Mouse (Mus musculus) lung, embryonic 14.5 days (tissue): Measurements from ENCODE around the gene Mgea5. TPM values are rescaled to one million over a fixed set of nuclear protein-coding genes. Genes with fewer than 3 reads are reported as not detected.
"Not testable (repeated sequence)": the region's sequence is repeated elsewhere in the genome, so short reads cannot be mapped to it uniquely, and the experiment has no call there.

Experiments
- ATAC-seq: fragments of 200-750 bp; cut with Nextera tagmentation; 2 replicates; pipeline ENCODE4 v1.8.0; 2017; ENCODE audit warnings: mild to moderate bottlenecking, moderate TSS enrichment, moderate library complexity; ENCODE audit not compliant: insufficient read depth
- DNase-seq: peaks from one replicate; pipeline ENCODE4 v3.0.0-alpha.2; 2015
- H3K27ac ChIP-seq: fragments of 300-500 bp; sonication (generic); 2 replicates; pipeline ENCODE4 v1.5.1; 2014; ENCODE audit warnings: low read depth, mild to moderate bottlenecking, moderate library complexity
- H3K27me3 ChIP-seq: fragments of 300-500 bp; sonication (generic); 2 replicates; pipeline ENCODE4 v1.6.1; 2014; ENCODE audit warnings: low read length, control low read depth; ENCODE audit not compliant: insufficient read depth
- H3K36me3 ChIP-seq: fragments of 300-500 bp; sonication (generic); 2 replicates; pipeline ENCODE4 v1.6.1; 2014; ENCODE audit warnings: control low read depth; ENCODE audit not compliant: insufficient read depth
- H3K4me1 ChIP-seq: fragments of 300-500 bp; sonication (generic); 2 replicates; pipeline ENCODE4 v1.6.1; 2014; ENCODE audit warnings: antibody characterized with exemption, control low read depth; ENCODE audit not compliant: insufficient read depth
- H3K4me2 ChIP-seq: fragments of 300-500 bp; sonication (generic); 2 replicates; pipeline ENCODE4 v1.6.1; 2014; ENCODE audit warnings: mild to moderate bottlenecking
- H3K4me3 ChIP-seq: fragments of 300-500 bp; sonication (generic); 2 replicates; pipeline ENCODE4 v1.5.1; 2014; ENCODE audit warnings: low read depth, low read length
- H3K9ac ChIP-seq: fragments of 300-500 bp; sonication (generic); 2 replicates; pipeline ENCODE4 v1.6.1; 2014
- H3K9me3 ChIP-seq: fragments of 300-500 bp; sonication (generic); 2 replicates; pipeline ENCODE4 v1.6.1; 2016; ENCODE audit warnings: low read depth, low read length, control low read depth
- CTCF ChIP-seq: IDR thresholded peaks from 2 replicates; pipeline ENCODE4 v1.5.1; 2016; ENCODE audit warnings: antibody characterized with exemption, low read depth
- WGBS: fragments of 180-500 bp; shearing (Covaris S2); extraction: QIAGEN DNeasy Blood & Tissue Kit; methylation state at CpG from one replicate; pipeline ENCODE4 v1.1.7; 2014; 5-methylcytosine and 5-hydroxymethylcytosine counted together
- polyA plus RNA-seq: library from polyadenylated mRNA; unstranded; fragments of >200 nt; fragmentation: Nextera tagmentation; extraction: Ambion mirVana; gene quantifications from 2 replicates; pipeline ENCODE4 v1.2.1, GENCODE M21; 2014

Mgea5 gene
- polyA plus RNA-seq, 1 experiment from 2014 or later: 61.8 TPM

DNA sequence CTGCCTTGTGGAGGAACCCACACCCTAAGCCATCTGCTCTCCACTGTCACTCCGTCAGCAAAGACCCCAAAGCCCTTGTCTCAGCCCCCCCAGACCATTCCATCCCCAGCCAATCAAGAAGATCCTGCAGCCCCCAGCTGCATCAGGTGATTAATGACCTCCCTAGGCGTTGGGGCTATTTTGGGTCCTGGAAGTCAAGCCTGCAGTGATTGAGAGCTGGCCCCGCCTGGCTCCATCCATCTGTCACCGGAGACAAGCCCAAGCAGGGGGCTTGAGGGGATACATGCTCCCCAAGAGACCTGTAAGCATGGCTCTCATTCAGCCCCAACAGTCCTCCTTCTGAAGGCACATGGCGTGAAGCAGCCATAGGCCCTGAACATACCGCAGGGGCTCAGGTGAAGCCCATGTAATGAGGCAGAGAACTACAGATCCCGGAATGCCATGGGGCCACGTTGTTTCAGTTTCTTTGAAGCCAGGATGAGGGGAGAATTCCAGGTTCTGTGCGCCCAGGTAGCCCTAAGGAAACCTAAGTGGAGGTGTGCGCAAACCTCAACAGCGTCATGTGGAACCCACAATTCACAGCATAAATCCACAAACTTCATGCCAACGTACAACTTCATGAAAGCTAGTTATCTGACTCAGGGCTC is 27.5 kb upstream of the Mgea5 start:
- H3K27me3 ChIP-seq: no peaks in the 10 kb centered on the region
- H3K36me3 ChIP-seq: no peaks in the 10 kb centered on the region
- TF ChIP-seq CTCF: no peak
- H3K9me3 ChIP-seq: no peaks in the 10 kb centered on the region
- no peak overlapping the region for H3K4me3 ChIP-seq
- WGBS: 53% methylated on average over 12 of the region's 12 CpGs
- DNase-seq (no peak), ATAC-seq (no peak)
- no peak overlapping the region for H3K9ac ChIP-seq
- peaks cover 1% of the 10 kb centered on the region; the same call in 1 of the 2 replicates for H3K4me1 ChIP-seq
- no peak overlapping the region for H3K4me2 ChIP-seq
- no peak overlapping the region for H3K27ac ChIP-seq

DNA sequence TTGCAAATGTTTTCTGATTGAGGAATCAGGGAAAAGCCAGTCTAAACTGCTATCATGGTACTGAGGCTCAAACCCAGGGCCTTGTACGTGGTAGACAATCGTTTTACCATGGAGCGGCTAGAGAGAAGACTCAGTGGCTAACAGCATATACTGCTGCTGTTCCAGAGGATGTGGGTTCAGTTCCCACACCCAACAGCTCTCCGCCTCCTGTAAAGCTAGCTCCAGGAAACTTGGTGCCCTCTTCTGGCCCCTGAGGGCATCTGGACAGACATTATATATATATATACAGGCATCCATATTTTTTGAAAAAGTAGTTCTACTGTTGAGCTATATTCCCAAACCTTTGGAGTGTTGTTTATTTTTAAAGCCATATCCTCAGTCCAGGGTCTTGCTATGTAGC is 24.1 kb upstream of the Mgea5 start:
- 86% methylated on average over 4 of the region's 4 CpGs for WGBS
- Histone ChIP-seq H3K9me3 (no peaks in the 10 kb centered on the region), H3K4me2 (no peak overlapping the region), H3K4me1 (no peaks in the 10 kb centered on the region), H3K27me3 (no peaks in the 10 kb centered on the region), H3K27ac (no peak overlapping the region), H3K4me3 (no peak overlapping the region), H3K9ac (no peak overlapping the region), H3K36me3 (no peaks in the 10 kb centered on the region)
- DNase-seq (no peak), ATAC-seq (no peak)
- no peak for TF ChIP-seq CTCF

DNA sequence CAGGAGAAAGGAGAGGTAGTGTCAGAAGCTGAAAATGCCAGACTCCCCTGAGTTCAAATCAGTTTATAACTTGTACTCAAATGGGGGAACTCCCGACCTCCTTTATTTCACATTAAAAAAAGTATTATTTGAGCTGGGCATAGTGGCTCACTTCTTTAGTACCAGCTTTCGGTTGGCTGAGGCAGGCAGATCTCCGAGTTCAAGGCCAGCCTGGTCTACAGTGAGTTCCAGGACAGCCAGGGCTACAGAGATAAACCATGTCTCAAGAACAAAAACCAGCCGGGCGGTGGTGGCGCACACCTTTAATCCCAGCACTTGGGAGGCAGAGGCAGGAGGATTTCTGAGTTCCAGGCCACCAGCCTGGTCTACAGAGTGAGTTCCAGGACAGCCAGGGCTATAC is 22.2 kb upstream of the Mgea5 start:
- 88% methylated on average over 6 of the region's 6 CpGs for WGBS
- H3K4me1 ChIP-seq, H3K9me3 ChIP-seq, H3K36me3 ChIP-seq, H3K9ac ChIP-seq, H3K4me3 ChIP-seq, H3K27me3 ChIP-seq, H3K27ac ChIP-seq, ATAC-seq, H3K4me2 ChIP-seq, DNase-seq: not testable (repeated sequence)

DNA sequence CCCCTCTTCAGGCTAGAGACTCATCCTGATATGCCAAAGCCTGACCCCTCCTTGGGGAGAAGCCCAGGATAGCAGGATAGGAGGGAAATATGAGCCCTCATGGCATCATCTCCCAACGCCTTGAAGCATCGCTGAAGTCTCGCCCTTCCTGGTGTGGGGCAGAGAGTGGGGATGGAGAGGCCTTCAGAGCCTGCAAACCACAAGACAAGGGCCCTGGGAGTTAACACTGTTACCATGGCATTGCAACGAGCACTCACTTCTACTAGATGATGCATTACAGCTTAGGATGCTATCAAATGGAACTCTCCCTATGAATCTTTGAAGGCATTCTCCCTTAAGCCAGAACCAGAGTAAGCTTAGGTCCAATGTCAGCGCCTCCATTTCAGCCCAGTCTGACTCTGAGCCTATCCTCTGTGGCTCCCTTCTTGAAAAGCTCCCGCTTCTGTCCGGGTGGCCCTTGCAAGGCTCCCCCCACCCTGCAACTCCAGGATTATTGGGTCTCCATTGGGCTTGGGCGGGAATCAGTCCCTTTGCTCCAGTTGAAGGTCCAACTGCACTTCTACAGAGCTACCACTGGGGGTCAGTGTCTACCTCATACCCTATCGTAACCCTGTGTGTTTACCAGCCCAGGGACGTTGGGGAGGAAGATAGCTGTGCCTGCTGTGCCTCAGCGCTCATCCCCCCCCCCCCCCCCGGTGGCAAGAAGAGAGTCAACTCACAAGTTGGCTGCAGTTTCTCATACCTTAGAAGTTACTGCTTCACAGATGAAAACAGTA is 21.1 kb upstream of the Mgea5 start:
- no peak for ATAC-seq

DNA sequence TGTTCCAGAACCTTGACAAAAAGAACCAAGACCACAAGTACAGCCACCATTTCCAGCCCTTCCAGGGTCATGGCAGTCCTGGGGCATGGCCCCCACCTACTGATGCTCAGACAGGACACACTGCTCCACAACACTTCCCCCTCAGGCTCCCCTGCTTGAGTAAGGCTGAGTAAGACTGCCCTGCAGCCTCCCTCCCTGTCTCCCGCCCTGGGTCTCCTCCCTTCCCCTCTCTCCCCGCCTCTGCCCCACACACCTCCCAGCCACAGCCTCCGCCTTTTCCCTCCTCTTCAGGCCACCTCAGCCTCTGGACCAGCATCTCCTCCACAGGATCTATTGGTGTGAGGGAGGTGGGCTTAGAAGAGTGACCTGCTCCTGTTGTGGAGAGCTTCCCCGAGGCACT is 19.8 kb upstream of the Mgea5 start:
- no peaks in the 10 kb centered on the region for H3K36me3 ChIP-seq
- H3K9ac ChIP-seq: no peak overlapping the region
- WGBS: 29% methylated on average over 4 of the region's 4 CpGs
- TF ChIP-seq CTCF: no peak
- no peak overlapping the region for H3K4me2 ChIP-seq
- H3K4me1 ChIP-seq: no peaks in the 10 kb centered on the region
- DNase-seq (no peak), ATAC-seq (no peak)
- H3K27ac ChIP-seq: no peak overlapping the region
- H3K4me3 ChIP-seq: no peak overlapping the region
- H3K27me3 ChIP-seq: no peaks in the 10 kb centered on the region
- H3K9me3 ChIP-seq: no peaks in the 10 kb centered on the region

More for the DNA sequence above, 21.1 kb upstream of the Mgea5 start:
- Histone ChIP-seq H3K36me3 (no peaks in the 10 kb centered on the region), H3K27ac (no peak overlapping the region), H3K4me2 (no peak overlapping the region), H3K4me3 (no peak overlapping the region), H3K9me3 (no peaks in the 10 kb centered on the region), H3K9ac (no peak overlapping the region), H3K27me3 (no peaks in the 10 kb centered on the region), H3K4me1 (no peaks in the 10 kb centered on the region)
- peak; percentile 91 for TF ChIP-seq CTCF
- peak; percentile 77 for DNase-seq
- 20% methylated on average over 12 of the region's 12 CpGs for WGBS

DNA sequence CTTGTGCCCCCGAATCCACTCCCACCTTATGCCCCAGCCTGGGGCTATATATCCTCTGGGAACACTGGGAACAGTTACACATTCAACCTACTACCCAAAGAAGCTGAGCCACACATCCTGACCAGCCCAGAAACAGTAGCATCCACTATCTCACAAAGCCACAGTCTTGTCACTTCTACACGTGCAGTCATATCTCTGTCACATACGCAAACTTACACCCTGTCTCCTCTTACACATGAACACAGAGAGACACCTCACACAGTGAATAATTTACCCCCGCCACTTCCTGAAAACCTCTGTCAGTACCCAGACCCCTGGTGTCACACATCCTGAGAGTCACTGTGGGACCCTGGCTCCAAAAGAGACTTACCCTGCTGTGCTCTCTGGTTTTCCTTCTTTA is 19.1 kb upstream of the Mgea5 start:
- 60% methylated on average over 4 of the region's 4 CpGs for WGBS
- Histone ChIP-seq H3K4me1 (no peaks in the 10 kb centered on the region), H3K4me2 (no peak overlapping the region), H3K9me3 (no peaks in the 10 kb centered on the region), H3K9ac (no peak overlapping the region), H3K27ac (no peak overlapping the region), H3K27me3 (no peaks in the 10 kb centered on the region), H3K36me3 (no peaks in the 10 kb centered on the region), H3K4me3 (no peak overlapping the region)
- DNase-seq (no peak), ATAC-seq (no peak)
- no peak for TF ChIP-seq CTCF

DNA sequence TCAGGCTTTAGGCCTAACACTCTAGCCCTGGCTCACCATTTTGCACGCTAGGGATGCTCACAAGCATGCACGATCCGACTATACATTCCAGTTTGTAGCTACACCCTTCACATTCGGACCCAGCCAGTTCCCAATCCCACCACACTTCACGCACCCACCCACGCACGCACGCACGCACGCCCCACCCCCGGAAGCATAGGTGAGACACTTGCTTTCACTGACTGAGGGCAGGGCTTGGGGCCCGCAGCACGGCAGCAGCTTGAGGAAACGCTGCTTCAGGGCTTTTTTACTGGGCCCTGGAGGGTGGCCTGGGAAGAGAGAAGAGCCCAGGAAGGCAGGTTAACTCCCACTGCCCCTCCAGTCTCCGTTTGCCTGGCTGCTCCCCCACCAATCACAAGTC is 13.2 kb upstream of the Mgea5 start:
- ATAC-seq (no peak), DNase-seq (no peak)
- Histone ChIP-seq H3K4me3 (no peak overlapping the region), H3K27me3 (no peaks in the 10 kb centered on the region), H3K36me3 (no peaks in the 10 kb centered on the region), H3K4me2 (no peak overlapping the region), H3K27ac (no peak overlapping the region), H3K4me1 (no peaks in the 10 kb centered on the region), H3K9me3 (no peaks in the 10 kb centered on the region), H3K9ac (no peak overlapping the region)
- 75% methylated on average over 15 of the region's 15 CpGs for WGBS
- TF ChIP-seq CTCF: no peak
